Mouse (Mus musculus) thymus, postnatal 14 days (tissue): Measurements from ENCODE around the gene Rbbp5.

Experiments
- DNase-seq: peaks from one replicate; pipeline ENCODE4 v3.0.0; 2021

The Rbbp5 gene

GRCm38 (mm10) chr1:132506058-132506457 lies 28.9 kb downstream of the Rbbp5 start, which contains the start of gene Tmem81:
Tmem81 (plus strand) TSS chr1:132506230.
- DNase-seq, result no peak

GRCm38 (mm10) chr1:132506656-132507055 lies 29.5 kb downstream of the Rbbp5 start:
- DNase-seq, result no peak

GRCm38 (mm10) chr1:132509771-132510170 lies 32.6 kb downstream of the Rbbp5 start:
- no peak for DNase-seq

DNA sequence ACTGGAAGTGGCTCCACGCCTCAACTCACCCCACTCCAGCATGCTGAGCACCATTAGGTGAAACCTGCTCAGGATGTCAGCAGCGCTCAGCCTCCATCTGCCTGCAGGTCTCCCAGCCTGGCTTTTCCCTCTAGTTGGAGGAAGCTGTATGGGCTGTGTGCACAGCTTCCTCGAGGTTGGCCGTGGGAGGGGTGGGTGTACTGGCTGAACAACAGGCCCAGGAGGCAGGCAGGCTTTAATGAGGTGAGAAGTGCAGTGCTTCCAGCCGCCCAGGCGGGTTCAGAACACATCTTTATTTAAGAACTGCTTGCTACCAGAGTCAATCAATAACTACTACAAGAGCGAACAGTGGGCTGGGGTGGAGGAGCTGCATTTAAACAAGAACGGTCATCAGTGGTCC lies 34.4 kb downstream of the Rbbp5 start:
- DNase-seq, result no peak

- no peak for DNase-seq
Measured at GRCm38 (mm10) chr1:132512106-132512505, 34.9 kb downstream of the Rbbp5 start.

DNA sequence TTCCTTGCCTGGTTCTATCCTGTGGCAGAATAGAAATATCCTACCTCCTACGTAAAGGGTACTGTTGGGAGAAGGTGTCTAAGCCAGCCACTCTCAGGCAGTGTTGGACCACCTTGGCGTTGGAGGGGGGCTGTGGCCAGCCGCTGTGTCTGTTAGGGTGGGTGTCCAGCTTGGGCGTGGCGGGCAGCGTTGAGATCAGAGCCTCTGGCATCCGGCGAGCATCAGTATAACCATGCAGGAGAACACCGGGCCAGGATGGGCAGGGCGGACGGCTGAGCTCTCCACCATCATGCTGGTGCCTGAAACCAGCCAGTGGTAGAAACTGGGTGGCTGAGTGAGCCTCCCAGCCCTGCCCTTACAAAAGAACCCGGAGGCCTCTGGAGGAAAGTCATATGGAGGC lies 38.2 kb downstream of the Rbbp5 start:
- no peak for DNase-seq

DNA sequence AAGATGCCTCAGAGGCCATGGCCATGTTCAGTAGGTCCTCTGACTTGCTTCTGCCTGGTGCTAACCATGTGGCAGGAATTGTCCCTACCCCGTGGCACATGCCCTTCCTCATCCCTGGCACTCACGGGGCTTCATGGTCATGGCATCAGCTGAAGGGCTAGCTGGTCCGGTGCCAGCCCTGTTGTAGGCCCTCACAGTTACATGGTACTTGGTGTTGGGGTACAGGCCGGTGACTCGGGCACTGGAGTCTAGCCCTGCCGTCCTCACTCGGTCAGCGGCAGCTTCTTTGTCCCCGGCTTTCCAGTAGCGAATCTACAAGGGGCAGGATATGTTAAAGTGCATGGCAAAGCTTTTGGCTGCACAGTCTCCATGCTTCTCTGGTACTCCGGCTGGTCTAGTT lies 39.6 kb downstream of the Rbbp5 start:
- DNase-seq, result no peak

GRCm38 (mm10) chr1:132518621-132519020 lies 41.5 kb downstream of the Rbbp5 start:
- DNase-seq, result no peak

DNA sequence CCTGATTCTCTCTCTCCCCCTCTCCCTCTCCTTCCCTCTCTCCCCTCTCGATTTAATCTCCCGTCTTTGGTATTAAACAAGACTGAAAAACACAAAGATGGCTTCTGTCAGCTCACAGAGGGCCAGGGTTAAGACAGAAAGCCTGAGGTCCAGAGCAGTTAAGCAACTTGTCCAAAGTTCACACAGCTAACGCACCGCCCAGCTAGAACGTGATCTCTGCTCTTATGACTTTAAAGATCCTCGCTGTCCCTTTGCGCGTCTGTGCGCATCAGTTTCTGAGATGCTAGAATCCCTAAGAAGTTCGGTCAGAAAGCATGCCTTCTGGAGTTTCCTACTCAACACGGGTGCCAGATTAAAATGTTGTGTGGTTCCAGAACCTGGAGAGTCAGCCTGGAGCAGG lies 42.6 kb downstream of the Rbbp5 start:
- no peak for DNase-seq

GRCm38 (mm10) chr1:132520764-132521163 lies 43.6 kb downstream of the Rbbp5 start:
- DNase-seq, result peak; percentile 78

- no peak for DNase-seq
Measured at GRCm38 (mm10) chr1:132523048-132523447, 45.9 kb downstream of the Rbbp5 start.

GRCm38 (mm10) chr1:132523920-132524319 lies 46.8 kb downstream of the Rbbp5 start:
- peak; percentile 57 for DNase-seq

- peak; percentile 59 for DNase-seq
Measured at GRCm38 (mm10) chr1:132525832-132526231, 48.7 kb downstream of the Rbbp5 start.

- DNase-seq, result no peak
Measured at GRCm38 (mm10) chr1:132528071-132528470, 50.9 kb downstream of the Rbbp5 start.

- DNase-seq, result no peak
Measured at GRCm38 (mm10) chr1:132528647-132529334, 51.6 kb downstream of the Rbbp5 start.

DNA sequence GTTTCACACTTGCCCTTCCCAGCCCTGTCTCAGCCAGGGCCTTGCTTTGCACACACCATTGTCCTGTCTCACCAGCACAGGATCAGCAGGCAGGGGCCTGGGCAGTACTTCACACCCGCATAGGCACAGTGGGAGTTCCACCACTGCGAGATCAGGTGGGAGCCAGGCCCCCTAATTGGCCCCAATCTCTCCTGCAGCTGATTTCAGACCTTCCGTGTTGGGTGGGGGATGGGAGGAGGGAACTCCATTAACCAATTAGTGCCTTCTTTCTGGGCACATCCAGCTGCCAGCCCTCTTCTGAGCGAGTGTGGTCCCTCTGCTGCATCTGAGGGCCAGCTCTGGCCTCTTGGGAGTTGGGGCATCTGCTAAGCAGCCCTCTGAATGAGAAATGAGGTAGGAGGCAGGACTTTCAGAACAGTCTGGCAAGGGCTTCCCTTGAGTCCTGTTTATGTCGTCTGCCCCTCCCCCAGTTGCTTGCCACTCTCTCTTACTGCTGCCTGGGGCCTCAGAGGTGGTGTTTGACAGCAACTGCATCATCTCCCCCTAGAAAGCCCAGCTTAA lies 53.5 kb downstream of the Rbbp5 start:
- DNase-seq, result no peak

- DNase-seq, result no peak
Measured at GRCm38 (mm10) chr1:132532521-132532920, 55.4 kb downstream of the Rbbp5 start.

- DNase-seq, result no peak
Measured at GRCm38 (mm10) chr1:132533840-132534239, 56.7 kb downstream of the Rbbp5 start.

DNA sequence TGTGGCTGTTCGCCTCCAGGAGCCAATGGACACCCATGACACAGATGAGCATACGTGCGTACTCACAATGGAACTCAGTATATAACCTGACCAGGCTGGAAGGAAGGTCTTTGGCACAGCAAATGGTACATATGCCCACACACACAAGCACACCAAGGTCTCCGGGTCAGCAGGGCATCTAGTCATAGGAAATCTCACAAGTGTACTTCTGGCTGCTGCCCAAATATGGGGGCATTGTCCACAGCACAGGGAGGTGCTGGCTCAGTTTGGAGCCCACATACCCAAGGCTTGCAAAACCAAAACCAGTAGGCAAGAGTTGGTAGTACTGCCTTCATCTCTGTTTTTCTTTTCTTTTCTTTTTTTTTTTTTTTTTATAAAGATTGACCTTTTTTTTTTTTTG lies 58.4 kb downstream of the Rbbp5 start:
- no peak for DNase-seq

GRCm38 (mm10) chr1:132536416-132536815 lies 59.3 kb downstream of the Rbbp5 start:
- no peak for DNase-seq

DNA sequence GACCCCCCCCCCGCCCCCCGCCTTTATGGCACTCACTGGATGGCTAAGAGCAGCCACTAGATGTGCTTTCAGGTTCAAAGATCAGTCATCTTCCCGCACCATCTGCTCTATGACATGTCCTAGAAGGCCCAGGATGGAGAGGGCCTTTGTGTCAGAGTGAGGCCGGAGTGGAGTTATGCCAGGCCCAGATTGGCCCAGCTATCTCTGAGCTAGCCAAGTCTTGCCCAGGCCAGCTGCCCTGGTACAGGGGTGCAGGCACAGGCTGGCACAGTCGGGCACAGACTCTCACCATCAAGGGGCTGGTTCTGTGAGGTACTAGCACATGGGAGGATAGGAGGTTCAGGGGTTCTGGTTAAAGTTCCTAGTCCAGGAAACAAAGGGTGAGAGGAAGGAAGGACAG lies 60.6 kb downstream of the Rbbp5 start:
- DNase-seq, result no peak

DNA sequence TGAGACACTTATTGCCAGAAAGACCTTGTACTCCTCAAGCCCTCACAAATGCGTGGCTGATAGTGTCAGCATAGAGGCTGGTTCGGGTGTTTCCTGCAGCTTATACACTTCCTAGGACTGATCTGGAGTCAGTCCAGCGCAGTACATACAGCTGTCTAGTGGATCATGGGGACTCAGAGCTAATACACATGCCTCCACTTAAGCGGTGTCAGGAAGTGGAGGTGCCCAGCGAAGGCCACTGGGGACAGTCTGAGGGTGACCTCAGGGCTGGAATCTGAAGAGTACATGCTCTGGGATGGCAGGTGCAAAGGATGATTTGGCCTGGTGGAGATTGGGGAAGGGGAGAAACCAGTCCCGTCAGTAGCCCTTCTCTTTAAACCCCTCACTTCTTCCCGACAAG lies 63.5 kb downstream of the Rbbp5 start:
- DNase-seq, result no peak

DNA sequence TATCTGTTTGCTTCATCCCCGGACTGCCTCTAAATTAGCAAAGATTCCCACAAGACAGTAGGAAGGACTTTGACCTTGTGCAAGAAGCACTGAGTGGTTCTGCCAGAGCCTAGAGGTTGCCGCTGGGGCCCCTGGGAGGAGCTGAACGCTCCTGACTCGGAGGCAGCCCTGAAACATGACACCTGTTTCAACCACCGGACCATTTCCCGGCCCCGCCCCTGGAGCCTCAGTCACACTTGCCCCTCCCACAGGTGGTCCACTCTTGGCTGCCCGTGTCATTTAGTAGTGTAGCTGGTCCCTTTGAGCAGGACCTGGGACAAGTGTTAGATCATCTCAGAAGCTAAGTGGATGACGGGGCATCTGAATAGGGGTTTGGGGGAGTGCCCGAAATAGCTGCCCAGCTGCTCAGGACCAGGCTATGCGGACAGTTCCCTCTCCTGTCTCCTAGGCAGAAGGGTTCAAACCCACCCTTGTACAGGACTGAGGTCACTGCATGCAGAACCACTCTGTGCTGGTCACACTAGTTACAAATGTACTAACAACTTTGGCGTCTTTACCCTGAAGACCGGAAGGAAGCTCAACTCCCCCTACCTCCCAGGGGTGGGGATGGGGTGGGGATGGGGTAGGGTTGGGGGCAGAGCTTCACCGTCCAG lies 64.1 kb downstream of the Rbbp5 start:
- DNase-seq, result no peak

GRCm38 (mm10) chr1:132541824-132542599 lies 64.8 kb downstream of the Rbbp5 start:
- no peak for DNase-seq
